Mouse (Mus musculus) spleen, postnatal 36 days (tissue): ENCODE data around the gene Hist1h4h.

Experiments
- DNase-seq, 2 experiments: peaks; one replicate each; pipeline ENCODE4 v3.0.0; 2022; ENCODE audit warnings: low spot score in 2 of 2, mixed read lengths in 1 of 2

Hist1h4h gene

GRCm38 (mm10) chr13:23530901-23531875 is at the start of gene Hist1h4h:
Hist1h4h (plus strand) TSS chr13:23531050.
- peak; percentile 97 to 99 for DNase-seq

GRCm38 (mm10) chr13:23483153-23483552 is 47.7 kb upstream of the Hist1h4h start:
- DNase-seq = no peak

GRCm38 (mm10) chr13:23485271-23485670 is 45.6 kb upstream of the Hist1h4h start:
- DNase-seq = no peak

DNA sequence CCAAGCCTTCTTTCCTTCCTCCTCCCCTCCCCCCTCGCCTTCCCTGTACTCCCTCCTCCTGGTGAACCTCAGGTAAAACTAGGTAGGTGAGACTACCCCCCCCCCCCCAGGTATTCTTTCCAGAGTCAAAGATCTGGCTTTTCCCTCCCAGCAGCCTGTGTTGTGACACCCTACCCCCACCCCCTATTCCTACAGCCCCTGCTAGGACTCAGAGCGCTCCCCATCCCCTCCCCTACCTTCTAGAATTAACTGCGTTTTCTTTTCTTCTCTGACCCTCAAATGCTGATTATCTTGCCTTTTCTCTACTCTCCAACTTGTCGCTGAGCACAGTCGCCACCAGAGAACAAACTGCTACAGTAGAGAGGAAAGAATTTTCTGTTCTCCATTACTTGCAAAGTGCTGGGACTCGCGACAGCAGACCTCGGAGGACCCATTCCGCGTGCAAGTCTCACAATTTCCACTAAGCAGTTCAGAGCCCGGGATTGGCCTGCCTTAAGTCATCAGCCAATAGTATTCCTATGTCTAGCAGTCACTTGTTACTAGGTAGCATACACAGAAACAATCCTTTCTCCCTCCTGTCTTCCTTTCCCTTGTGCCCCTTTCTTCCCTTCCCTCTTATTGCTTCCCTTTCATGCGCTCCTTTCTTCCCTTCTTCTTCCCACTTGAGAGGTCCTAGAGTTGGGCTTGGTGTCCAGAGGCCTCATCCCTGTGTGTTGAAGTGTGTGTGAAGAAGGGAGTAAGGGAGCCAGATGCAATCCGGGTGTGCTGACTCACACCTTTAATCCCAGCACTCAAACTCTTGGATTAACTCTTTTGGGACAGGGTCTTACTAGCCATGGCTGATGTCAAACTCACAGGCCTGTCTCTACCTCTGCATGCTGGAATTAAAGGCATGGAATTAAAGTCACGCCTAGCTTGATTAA is 42.2 kb upstream of the Hist1h4h start, which contains the start of gene Btn2a2:
Gene Btn2a2, minus strand, starts transcription at position 458 of the 923 bp plus-strand sequence.
- peak; percentile 59 to 64 for DNase-seq

DNA sequence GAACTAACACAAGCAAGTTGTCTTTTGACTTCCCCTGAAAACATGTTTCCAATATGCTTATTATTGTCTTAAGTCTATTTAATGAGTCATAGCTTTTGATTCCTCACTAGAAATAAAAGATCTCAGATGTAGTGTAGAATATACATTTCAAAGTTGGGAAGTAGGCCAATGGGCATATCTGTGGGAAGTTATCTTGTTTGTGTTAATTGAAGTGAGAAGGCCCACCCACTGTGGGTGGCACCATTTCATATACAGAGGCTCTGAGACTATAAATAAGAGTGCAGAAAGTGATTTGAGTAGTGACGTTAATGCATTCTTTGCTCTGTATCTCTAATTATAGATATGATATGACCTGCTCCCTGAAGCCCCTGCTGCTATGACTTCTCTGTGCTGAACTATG is 40.0 kb upstream of the Hist1h4h start:
- no peak for DNase-seq

- DNase-seq = no peak
Observed at GRCm38 (mm10) chr13:23491263-23491662, 39.6 kb upstream of the Hist1h4h start.

GRCm38 (mm10) chr13:23491990-23492389 is 38.9 kb upstream of the Hist1h4h start:
- DNase-seq = peak in 1 of 2 experiments; percentile 7

GRCm38 (mm10) chr13:23495526-23495925 is 35.3 kb upstream of the Hist1h4h start:
- no peak for DNase-seq

- DNase-seq = no peak
Observed at GRCm38 (mm10) chr13:23497656-23498321, 33.1 kb upstream of the Hist1h4h start.

GRCm38 (mm10) chr13:23498653-23499052 is 32.2 kb upstream of the Hist1h4h start:
- DNase-seq = no peak

GRCm38 (mm10) chr13:23499943-23500342 is 30.9 kb upstream of the Hist1h4h start:
- DNase-seq = no peak

DNA sequence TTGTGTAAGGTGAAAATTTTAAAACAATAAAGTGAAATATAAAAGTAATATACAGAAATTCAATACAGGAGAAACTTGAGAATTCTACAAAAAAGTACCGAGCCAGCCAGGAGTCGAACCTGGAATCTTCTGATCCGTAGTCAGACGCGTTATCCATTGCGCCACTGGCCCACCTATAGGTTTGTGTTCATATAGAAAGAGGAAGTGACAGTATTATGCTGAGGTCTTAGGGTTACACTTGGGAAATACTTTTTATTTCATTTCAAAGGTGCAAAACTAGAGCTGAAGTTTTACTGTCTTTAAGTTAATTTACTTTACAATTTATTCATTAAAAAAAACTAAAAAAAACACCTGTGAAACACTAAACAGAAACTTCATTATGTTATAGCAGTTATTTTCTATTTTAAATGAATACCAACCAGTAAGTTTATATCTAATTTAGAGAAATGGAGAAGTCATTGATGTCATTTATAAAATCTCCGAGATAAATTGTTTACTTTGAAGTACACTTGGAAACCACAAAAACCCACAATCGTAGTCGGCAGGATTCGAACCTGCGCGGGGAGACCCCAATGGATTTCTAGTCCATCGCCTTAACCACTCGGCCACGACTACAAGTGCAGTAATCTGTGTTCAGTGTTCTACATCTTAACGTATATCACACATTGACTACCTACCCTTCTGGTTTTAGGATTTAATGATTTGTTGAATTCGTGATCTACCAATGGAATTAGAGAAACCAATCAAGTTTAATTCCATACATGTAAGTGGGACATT is 30.2 kb upstream of the Hist1h4h start:
- DNase-seq = peak; percentile 50 to 69

GRCm38 (mm10) chr13:23501511-23501910 is 29.3 kb upstream of the Hist1h4h start:
- DNase-seq = no peak

GRCm38 (mm10) chr13:23502031-23502567 is 28.8 kb upstream of the Hist1h4h start:
- DNase-seq = no peak

- no peak for DNase-seq
Observed at GRCm38 (mm10) chr13:23502916-23503315, 27.9 kb upstream of the Hist1h4h start.

DNA sequence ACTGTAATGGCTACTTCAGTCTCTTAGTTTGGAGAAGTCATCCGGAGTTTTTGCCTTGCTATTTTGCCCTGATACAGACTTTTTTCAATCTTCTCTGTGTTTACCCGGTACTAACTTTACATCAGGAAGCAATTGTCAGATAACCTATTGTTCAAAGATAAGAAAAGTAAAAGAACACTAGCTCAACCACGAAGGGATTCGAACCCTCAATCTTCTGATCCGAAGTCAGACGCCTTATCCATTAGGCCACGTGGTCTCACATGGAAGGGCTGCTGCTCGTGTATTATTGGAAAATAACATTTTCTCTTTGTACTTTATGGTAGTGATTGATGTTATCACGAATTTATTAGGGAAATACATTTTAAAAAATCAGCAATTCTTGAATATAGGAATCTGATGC is 27.1 kb upstream of the Hist1h4h start:
- DNase-seq = peak; percentile 21 to 50

DNA sequence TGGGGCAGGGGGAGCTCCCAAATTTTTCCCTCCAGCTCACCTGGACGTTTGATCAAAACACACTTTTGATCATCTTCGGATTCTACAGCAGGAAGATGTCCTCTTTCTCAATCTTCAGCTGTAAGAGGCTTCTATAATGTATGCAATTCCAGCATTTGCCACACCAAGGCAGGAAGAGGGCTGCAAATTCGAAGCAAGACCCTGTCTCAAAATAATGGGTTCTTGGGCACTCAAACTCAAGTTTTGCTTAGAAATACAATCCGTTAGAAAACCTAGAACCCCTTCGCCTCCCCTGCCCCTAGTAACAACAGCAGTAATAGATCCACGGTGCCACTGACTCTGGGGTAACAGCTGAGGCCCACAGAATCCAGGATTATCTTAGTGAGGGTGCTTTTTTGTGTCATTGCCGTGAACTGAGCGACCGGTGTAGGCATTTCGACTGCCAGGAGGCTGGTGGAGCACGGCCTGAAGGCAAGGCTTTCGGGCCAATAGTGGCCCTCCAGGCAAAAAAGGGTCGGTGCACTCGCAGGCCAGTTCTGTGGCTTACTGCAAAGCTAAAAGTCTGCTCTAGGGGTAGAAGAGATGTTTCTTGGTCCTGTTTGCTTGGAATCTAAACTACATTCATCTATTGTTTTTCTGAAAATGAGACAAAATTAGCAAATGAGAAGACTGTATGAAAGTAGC is 25.0 kb upstream of the Hist1h4h start:
- no peak for DNase-seq

DNA sequence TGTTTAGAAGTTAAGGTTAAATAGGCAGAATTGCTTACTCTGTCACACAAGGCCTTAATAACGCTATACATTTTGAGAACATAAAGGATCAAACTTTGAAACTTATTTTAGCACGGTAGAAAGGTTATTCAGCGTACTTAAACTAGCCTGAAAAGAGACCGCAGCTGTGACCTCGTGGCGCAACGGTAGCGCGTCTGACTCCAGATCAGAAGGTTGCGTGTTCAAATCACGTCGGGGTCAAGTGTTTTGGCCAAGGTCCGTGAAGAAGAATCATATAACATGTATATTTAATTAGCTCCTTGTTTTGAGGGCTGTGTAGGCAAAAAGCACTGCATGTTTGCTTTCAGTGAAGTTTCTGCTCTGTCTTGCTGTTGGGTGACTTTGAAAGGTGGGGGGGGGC is 24.5 kb upstream of the Hist1h4h start:
- peak; percentile 41 to 44 for DNase-seq

GRCm38 (mm10) chr13:23506819-23507515 is 23.9 kb upstream of the Hist1h4h start:
- no peak for DNase-seq
